Mouse (Mus musculus): Measurements from ENCODE around the gene Slc4a1. TPM values are rescaled to one million over a fixed set of nuclear protein-coding genes. Genes with fewer than 3 reads are reported as not detected.
A peak's percentile ranks its signal among the peaks of the same experiment; 100 is the strongest.
"Not testable (repeated sequence)": the region's sequence is repeated elsewhere in the genome, so short reads cannot be mapped to it uniquely, and the experiment has no call there.

Slc4a1 gene
- polyA plus RNA-seq (2014; fragmentation: Nextera tagmentation; extraction: Ambion mirVana) = 4.2 and 4.6 TPM in 2 replicates

GRCm38 (mm10) chr11:102366103-102366502, at the start of gene Slc4a1:
Gene Slc4a1 (minus strand): TSS chr11:102366203.
- not testable (repeated sequence) for ATAC-seq (ENCODE audit: insufficient number of reproducible peaks, insufficient read depth, low FRiP score, low read depth); H3K9me3 ChIP-seq (ENCODE audit: control insufficient read depth, low read depth, low read length); H3K27me3 ChIP-seq (ENCODE audit: control insufficient read depth, insufficient read depth, low read length); H3K4me2 ChIP-seq (replicated peaks; ENCODE audit: low read depth, low read length); H3K4me3 ChIP-seq (ENCODE audit: low read depth, low read length); H3K36me3 ChIP-seq (ENCODE audit: control insufficient read depth, insufficient read depth, low read length); H3K9ac ChIP-seq (replicated peaks; ENCODE audit: low read depth, low read length); H3K4me1 ChIP-seq (ENCODE audit: control insufficient read depth, insufficient read depth, low read length); H3K27ac ChIP-seq (ENCODE audit: low read length)
- 83% methylated on average over 7 of the region's 8 CpGs for WGBS

- WGBS = 61% methylated on average over 10 of the region's 10 CpGs
- no peaks in the 10 kb centered on the region for H3K9me3 ChIP-seq (ENCODE audit: control insufficient read depth, low read depth, low read length)
- no peak overlapping the region for H3K4me3 ChIP-seq (ENCODE audit: low read depth, low read length)
- no peak overlapping the region for H3K4me2 ChIP-seq (replicated peaks; ENCODE audit: low read depth, low read length)
- H3K36me3 ChIP-seq (ENCODE audit: control insufficient read depth, insufficient read depth, low read length) = no peaks in the 10 kb centered on the region
- H3K4me1 ChIP-seq (ENCODE audit: control insufficient read depth, insufficient read depth, low read length) = no peaks in the 10 kb centered on the region
- ATAC-seq (ENCODE audit: insufficient number of reproducible peaks, insufficient read depth, low FRiP score, low read depth) = no peak
- no peak overlapping the region for H3K9ac ChIP-seq (replicated peaks; ENCODE audit: low read depth, low read length)
- no peaks in the 10 kb centered on the region for H3K27me3 ChIP-seq (ENCODE audit: control insufficient read depth, insufficient read depth, low read length)
- no peak overlapping the region for H3K27ac ChIP-seq (ENCODE audit: low read length)
Observed at GRCm38 (mm10) chr11:102415034-102415802, 49.2 kb upstream of the Slc4a1 start.

GRCm38 (mm10) chr11:102413059-102413458, 47.1 kb upstream of the Slc4a1 start:
- 81% methylated on average over 8 of the region's 8 CpGs for WGBS
- ATAC-seq (ENCODE audit: insufficient number of reproducible peaks, insufficient read depth, low FRiP score, low read depth) = no peak
- Histone ChIP-seq H3K4me3 (ENCODE audit: low read depth, low read length) (no peak overlapping the region), H3K9ac (replicated peaks; ENCODE audit: low read depth, low read length) (no peak overlapping the region), H3K4me1 (ENCODE audit: control insufficient read depth, insufficient read depth, low read length) (0 out of 2 replicates have a peak, but pooled peaks cover 3% of the 10 kb centered on the region), H3K27ac (ENCODE audit: low read length) (no peak overlapping the region), H3K27me3 (ENCODE audit: control insufficient read depth, insufficient read depth, low read length) (no peaks in the 10 kb centered on the region), H3K4me2 (replicated peaks; ENCODE audit: low read depth, low read length) (no peak overlapping the region), H3K9me3 (ENCODE audit: control insufficient read depth, low read depth, low read length) (no peaks in the 10 kb centered on the region), H3K36me3 (ENCODE audit: control insufficient read depth, insufficient read depth, low read length) (no peaks in the 10 kb centered on the region)

GRCm38 (mm10) chr11:102411704-102412103, 45.7 kb upstream of the Slc4a1 start:
- H3K4me3 ChIP-seq (ENCODE audit: low read depth, low read length) = no peak overlapping the region
- no peaks in the 10 kb centered on the region for H3K27me3 ChIP-seq (ENCODE audit: control insufficient read depth, insufficient read depth, low read length)
- ATAC-seq (ENCODE audit: insufficient number of reproducible peaks, insufficient read depth, low FRiP score, low read depth) = no peak
- H3K36me3 ChIP-seq (ENCODE audit: control insufficient read depth, insufficient read depth, low read length) = no peaks in the 10 kb centered on the region
- no peak overlapping the region for H3K4me2 ChIP-seq (replicated peaks; ENCODE audit: low read depth, low read length)
- H3K9me3 ChIP-seq (ENCODE audit: control insufficient read depth, low read depth, low read length) = no peaks in the 10 kb centered on the region
- 7% methylated on average over 11 of the region's 11 CpGs for WGBS
- H3K27ac ChIP-seq (ENCODE audit: low read length) = no peak overlapping the region
- peaks cover 4% of the 10 kb centered on the region; the same call in 1 of the 2 replicates for H3K4me1 ChIP-seq (ENCODE audit: control insufficient read depth, insufficient read depth, low read length)
- no peak overlapping the region for H3K9ac ChIP-seq (replicated peaks; ENCODE audit: low read depth, low read length)

GRCm38 (mm10) chr11:102411061-102411460, 45.1 kb upstream of the Slc4a1 start:
- Histone ChIP-seq H3K27ac (ENCODE audit: low read length) (no peak overlapping the region), H3K27me3 (ENCODE audit: control insufficient read depth, insufficient read depth, low read length) (no peaks in the 10 kb centered on the region), H3K4me1 (ENCODE audit: control insufficient read depth, insufficient read depth, low read length) (peaks cover 10% of the 10 kb centered on the region; the same call in 1 of the 2 replicates), H3K36me3 (ENCODE audit: control insufficient read depth, insufficient read depth, low read length) (no peaks in the 10 kb centered on the region), H3K9ac (replicated peaks; ENCODE audit: low read depth, low read length) (no peak overlapping the region), H3K4me2 (replicated peaks; ENCODE audit: low read depth, low read length) (no peak overlapping the region), H3K9me3 (ENCODE audit: control insufficient read depth, low read depth, low read length) (no peaks in the 10 kb centered on the region), H3K4me3 (ENCODE audit: low read depth, low read length) (no peak overlapping the region)
- ATAC-seq (ENCODE audit: insufficient number of reproducible peaks, insufficient read depth, low FRiP score, low read depth) = no peak
- WGBS = 87% methylated on average over 3 of the region's 3 CpGs

- not testable (repeated sequence) for ATAC-seq (ENCODE audit: insufficient number of reproducible peaks, insufficient read depth, low FRiP score, low read depth)
Observed at GRCm38 (mm10) chr11:102410345-102410744, 44.3 kb upstream of the Slc4a1 start.

GRCm38 (mm10) chr11:102409795-102410330, 43.9 kb upstream of the Slc4a1 start:
- H3K27ac ChIP-seq (ENCODE audit: low read length) = no peak overlapping the region
- H3K36me3 ChIP-seq (ENCODE audit: control insufficient read depth, insufficient read depth, low read length) = peaks cover under 1% of the 10 kb centered on the region; the same call in 1 of the 2 replicates
- no peak overlapping the region for H3K4me2 ChIP-seq (replicated peaks; ENCODE audit: low read depth, low read length)
- no peak overlapping the region for H3K9ac ChIP-seq (replicated peaks; ENCODE audit: low read depth, low read length)
- no peak overlapping the region for H3K4me3 ChIP-seq (ENCODE audit: low read depth, low read length)
- WGBS = 78% methylated on average over 3 of the region's 3 CpGs
- H3K9me3 ChIP-seq (ENCODE audit: control insufficient read depth, low read depth, low read length) = no peaks in the 10 kb centered on the region
- H3K27me3 ChIP-seq (ENCODE audit: control insufficient read depth, insufficient read depth, low read length) = no peaks in the 10 kb centered on the region
- peaks cover 16% of the 10 kb centered on the region for H3K4me1 ChIP-seq (ENCODE audit: control insufficient read depth, insufficient read depth, low read length)
- ATAC-seq (ENCODE audit: insufficient number of reproducible peaks, insufficient read depth, low FRiP score, low read depth) = no peak

More at GRCm38 (mm10) chr11:102410345-102410744, 44.3 kb upstream of the Slc4a1 start:
- H3K4me2 ChIP-seq (replicated peaks; ENCODE audit: low read depth, low read length); H3K36me3 ChIP-seq (ENCODE audit: control insufficient read depth, insufficient read depth, low read length); H3K9me3 ChIP-seq (ENCODE audit: control insufficient read depth, low read depth, low read length); H3K27ac ChIP-seq (ENCODE audit: low read length); H3K27me3 ChIP-seq (ENCODE audit: control insufficient read depth, insufficient read depth, low read length); H3K4me3 ChIP-seq (ENCODE audit: low read depth, low read length); H3K9ac ChIP-seq (replicated peaks; ENCODE audit: low read depth, low read length): not testable (repeated sequence)
- 98% methylated on average over 3 of the region's 3 CpGs for WGBS
- H3K4me1 ChIP-seq (ENCODE audit: control insufficient read depth, insufficient read depth, low read length) = peaks cover 12% of the 10 kb centered on the region; the same call in 1 of the 2 replicates

GRCm38 (mm10) chr11:102408888-102409794, 43.1 kb upstream of the Slc4a1 start:
- Histone ChIP-seq H3K9me3 (ENCODE audit: control insufficient read depth, low read depth, low read length) (no peaks in the 10 kb centered on the region), H3K27ac (ENCODE audit: low read length) (peak overlapping the region; percentile 76; the same call in 1 of the 2 replicates), H3K27me3 (ENCODE audit: control insufficient read depth, insufficient read depth, low read length) (no peaks in the 10 kb centered on the region), H3K9ac (replicated peaks; ENCODE audit: low read depth, low read length) (no peak overlapping the region), H3K36me3 (ENCODE audit: control insufficient read depth, insufficient read depth, low read length) (peaks cover 7% of the 10 kb centered on the region; the same call in 1 of the 2 replicates), H3K4me3 (ENCODE audit: low read depth, low read length) (peak overlapping the region; percentile 81; the same call in 1 of the 2 replicates), H3K4me2 (replicated peaks; ENCODE audit: low read depth, low read length) (peak overlapping the region; percentile 82), H3K4me1 (ENCODE audit: control insufficient read depth, insufficient read depth, low read length) (peaks cover 17% of the 10 kb centered on the region)
- WGBS = 37% methylated on average over 15 of the region's 15 CpGs
- ATAC-seq (ENCODE audit: insufficient number of reproducible peaks, insufficient read depth, low FRiP score, low read depth) = no peak

All from stomach, embryonic 14.5 days (tissue).